In genomic region chr3:93597221-93597913, GRCm38 (mm10) we compare ENCODE assay signal across 8 mouse cellular contexts. TPM values are rescaled to one million over a fixed set of nuclear protein-coding genes. Genes with fewer than 3 reads are reported as not detected.
A peak's percentile ranks its signal among the peaks of the same experiment; 100 is the strongest.
DNase-seq lines count a peak whose midpoint lies in the region; ATAC-seq and TF ChIP-seq lines count a peak whose summit lies in the region.

No protein-coding gene starts in this region.

- in situ Hi-C loops in Patski (cut with MboI; ENCODE audit: low pct_unique_long_range_greater_than_20kb), result no loop called here

- TF ChIP-seq CTCF in Patski (IDR thresholded peaks at IDR 0.05), result no peak

- peak overlapping the region; percentile 89 for H3K27ac ChIP-seq in intestine, embryonic 16.5 days (ENCODE audit: low read length)

- DNase-seq in Patski (ENCODE audit: low read depth, low spot score), result peak; percentile 99
- DNase-seq in heart, adult 18-20 months, result peak; percentile 82 to 92
- DNase-seq in left cerebral cortex, postnatal 36 days (ENCODE audit: low spot score in 2 of 2), result peak; percentile 13 to 17
- DNase-seq in telencephalon, adult 2 months (ENCODE audit: low read depth, low spot score), result peak; percentile 74
- no peak for DNase-seq in spleen, postnatal 10 days (ENCODE audit: low spot score in 2 of 2)

- POLR2A ChIA-PET in Patski (lab: Charles Lee), result interaction anchor here (1.3 to 3.7 kb wide), 3 partner anchors 41 to 77 kb away, joined by 3 to 17 read pairs (median 3); partner anchors contain the start of genes S100a10 and S100a11

- no peaks in the 10 kb centered on the region for H3K9me3 ChIP-seq in intestine, embryonic 16.5 days (ENCODE audit: control insufficient read depth, low read length)

- ATAC-seq in Patski, result peak; percentile 96
- ATAC-seq in common myeloid progenitor, adult 5-6 weeks (replicated peaks; ENCODE audit: low read depth, poor library complexity, severe bottlenecking), result peak; percentile 89
- ATAC-seq in intestine, embryonic 16.5 days, result peak; percentile 94
- peak; percentile 76 for ATAC-seq in megakaryocyte-erythroid progenitor cell, adult 5-6 weeks (replicated peaks; ENCODE audit: low FRiP score, low TSS enrichment, poor library complexity, severe bottlenecking)

- 0 out of 2 replicates have a peak overlapping the region, but pooled peaks have one; percentile 0 for H3K9ac ChIP-seq in intestine, embryonic 16.5 days (ENCODE audit: low read depth, low read length)

- intact Hi-C loops in left cerebral cortex, postnatal 36 days (cut with DNase I), result no loop called here

- CTCF ChIA-PET in Patski (lab: Charles Lee), result interaction anchor here (0.8 to 42.5 kb wide), 9 partner anchors 9 to 75 kb away, joined by 3 to 811 read pairs (median 4); partner anchors contain the start of gene S100a10

- H3K36me3 ChIP-seq in intestine, embryonic 16.5 days (ENCODE audit: control insufficient read depth, insufficient read depth, low read length), result no peaks in the 10 kb centered on the region

- 20% methylated on average over 5 of the region's 5 CpGs for WGBS in intestine, embryonic 16.5 days

- H3K4me1 ChIP-seq in intestine, embryonic 16.5 days (ENCODE audit: control insufficient read depth, insufficient read depth, low read length), result peaks cover 11% of the 10 kb centered on the region; the same call in 1 of the 2 replicates

- no peaks in the 10 kb centered on the region for H3K27me3 ChIP-seq in Patski
- H3K27me3 ChIP-seq in intestine, embryonic 16.5 days (replicated peaks; ENCODE audit: control insufficient read depth, insufficient read depth, low read length), result no peaks in the 10 kb centered on the region

- H3K4me2 ChIP-seq in intestine, embryonic 16.5 days (ENCODE audit: low read depth, low read length), result 0 out of 2 replicates have a peak overlapping the region, but pooled peaks have one; percentile 1

- H3K4me3 ChIP-seq in intestine, embryonic 16.5 days (ENCODE audit: low read length), result no peak overlapping the region

RNA-seq across cellular contexts. Expression of gene S100a10, which starts 42.5 kb away (rescaled TPM):
- polyA plus RNA-seq in Patski (2021), result 981 TPM
- total RNA-seq in common myeloid progenitor, adult 5-6 weeks (2017), result 282 and 405 TPM in 2 replicates
- total RNA-seq in heart, adult 18-20 months (2021), result 100 to 1,000 TPM in 1 of 2 experiments, 10 to 100 TPM in 1; 92.1 to 100 TPM
- 722 and 728 TPM in 2 replicates for polyA plus RNA-seq in intestine, embryonic 16.5 days (2015; fragmentation: Nextera tagmentation; extraction: Ambion mirVana)
- 10 to 100 TPM; 32.5 to 40.0 TPM for total RNA-seq in left cerebral cortex, postnatal 36 days (2021)
- total RNA-seq in megakaryocyte-erythroid progenitor cell, adult 5-6 weeks (2014; fragmentation: Nextera tagmentation), result 176 and 197 TPM in 2 replicates
- total RNA-seq in megakaryocyte-erythroid progenitor cell, adult 5-6 weeks (2017), result 278 and 471 TPM in 2 replicates

RNA-seq across cellular contexts. Expression of gene Tdpoz2, which starts 55.1 kb away (rescaled TPM):
- not detected for polyA plus RNA-seq in Patski (2021)
- not detected in 2 replicates for total RNA-seq in common myeloid progenitor, adult 5-6 weeks (2017)
- total RNA-seq in heart, adult 18-20 months (2021), result not detected
- polyA plus RNA-seq in intestine, embryonic 16.5 days (2015; fragmentation: Nextera tagmentation; extraction: Ambion mirVana), result not detected in 2 replicates
- not detected for total RNA-seq in left cerebral cortex, postnatal 36 days (2021)
- not detected in 2 replicates for total RNA-seq in megakaryocyte-erythroid progenitor cell, adult 5-6 weeks (2014; fragmentation: Nextera tagmentation)
- total RNA-seq in megakaryocyte-erythroid progenitor cell, adult 5-6 weeks (2017), result not detected in 2 replicates

Comparison
In these comparisons a context has a peak if more than half of its experiments do, and no peak if none do; other contexts are left out.
1. DNase-seq: peak in Patski (single experiment), heart, adult 18-20 months (2 of 2), left cerebral cortex, postnatal 36 days (2 of 2) and telencephalon, adult 2 months (single experiment); none in spleen, postnatal 10 days (0 of 2).
2. Peak in every context shown above with its lines, with median percentiles within 50 percentile points of each other: ATAC-seq.